13 mouse cellular contexts compared by ENCODE assay signal in genomic region chrX:6047936-6048614, GRCm38 (mm10). TPM values are rescaled to one million over a fixed set of nuclear protein-coding genes. Genes with fewer than 3 reads are reported as not detected.
DNase-seq lines count a peak whose midpoint lies in the region; ATAC-seq and TF ChIP-seq lines count a peak whose summit lies in the region.
"Not testable (repeated sequence)": the region's sequence is repeated elsewhere in the genome, so short reads cannot be mapped to it uniquely, and the experiment has no call there.
"Had no signal": no experiment of that assay in that cellular context is flagged by ENCODE, and none has a peak within 500 bp of the region (broad histone marks: within the 10 kb centered on the region; RNA-seq: fewer than 3 reads in every experiment).

No protein-coding gene starts in this region.

- not testable (repeated sequence) for H3K36me3 ChIP-seq in forebrain, embryonic 14.5 days (ENCODE audit: control insufficient read depth, insufficient read depth, low read length); heart, postnatal 0 days (replicated peaks; ENCODE audit: control insufficient read depth, insufficient read depth, low read length); kidney, adult 2 months (ENCODE audit: control insufficient read depth, insufficient read depth, low read length); limb, embryonic 13.5 days; midbrain, embryonic 14.5 days (ENCODE audit: control insufficient read depth, insufficient read depth, low read length); stomach, embryonic 14.5 days (ENCODE audit: control insufficient read depth, insufficient read depth, low read length)

- 20% methylated on average over 10 of the region's 60 CpGs for WGBS in forebrain, embryonic 14.5 days
- 14% methylated on average over 4 of the region's 60 CpGs for WGBS in heart, postnatal 0 days
- WGBS in kidney, adult 2 months = 0% methylated on average over 3 of the region's 60 CpGs
- 4% methylated on average over 14 of the region's 60 CpGs for WGBS in limb, embryonic 13.5 days
- 36% methylated on average over 3 of the region's 60 CpGs for WGBS in midbrain, embryonic 14.5 days
- 12% methylated on average over 7 of the region's 60 CpGs for WGBS in stomach, embryonic 14.5 days

- not testable (repeated sequence) for TF ChIP-seq EP300 in heart, postnatal 0 days (IDR thresholded peaks at IDR 0.05; ENCODE audit: low read depth)

- H3K4me3 ChIP-seq in forebrain, embryonic 14.5 days (ENCODE audit: low read depth, low read length) = peak overlapping the region; percentile 30
- 0 out of 2 replicates have a peak overlapping the region, but pooled peaks have one; percentile 30 for H3K4me3 ChIP-seq in heart, postnatal 0 days (ENCODE audit: low read depth, low read length)
- H3K4me3 ChIP-seq in kidney, adult 2 months (ENCODE audit: insufficient read depth, low read depth, low read length) = peak overlapping the region; percentile 31; the same call in 1 of the 2 replicates
- peak overlapping the region; percentile 38 for H3K4me3 ChIP-seq in limb, embryonic 13.5 days
- H3K4me3 ChIP-seq in midbrain, embryonic 14.5 days (replicated peaks; ENCODE audit: low read depth, low read length) = peak overlapping the region; percentile 37
- H3K4me3 ChIP-seq in stomach, embryonic 14.5 days (ENCODE audit: low read depth, low read length) = peak overlapping the region; percentile 6; the same call in 1 of the 2 replicates

- H3K4me1 ChIP-seq in forebrain, embryonic 14.5 days (ENCODE audit: control insufficient read depth, insufficient read depth, low read length); heart, postnatal 0 days (ENCODE audit: control insufficient read depth, insufficient read depth); kidney, adult 2 months (ENCODE audit: control insufficient read depth, insufficient read depth, low read length); limb, embryonic 13.5 days; midbrain, embryonic 14.5 days (ENCODE audit: control insufficient read depth, insufficient read depth, low read length); stomach, embryonic 14.5 days (ENCODE audit: control insufficient read depth, insufficient read depth, low read length): not testable (repeated sequence)

- not testable (repeated sequence) for TF ChIP-seq CTCF in heart, postnatal 0 days (IDR thresholded peaks at IDR 0.05; ENCODE audit: low read depth); kidney, adult 2 months (conservative IDR thresholded peaks at IDR 0.05; ENCODE audit: insufficient read depth, insufficient read length, low read depth, low read length)

- peak overlapping the region; percentile 52 for H3K4me2 ChIP-seq in forebrain, embryonic 14.5 days (ENCODE audit: low read length)
- H3K4me2 ChIP-seq in heart, postnatal 0 days (ENCODE audit: low read depth, low read length) = peak overlapping the region; percentile 47
- H3K4me2 ChIP-seq in limb, embryonic 13.5 days (replicated peaks) = peak overlapping the region; percentile 61
- H3K4me2 ChIP-seq in midbrain, embryonic 14.5 days (ENCODE audit: low read length) = peak overlapping the region; percentile 55; the same call in 1 of the 2 replicates
- H3K4me2 ChIP-seq in stomach, embryonic 14.5 days (replicated peaks; ENCODE audit: low read depth, low read length) = peak overlapping the region; percentile 31; the same call in 1 of the 2 replicates

- not testable (repeated sequence) for H3K27ac ChIP-seq in forebrain, embryonic 14.5 days (ENCODE audit: low read depth, low read length); heart, postnatal 0 days (ENCODE audit: low read depth); kidney, adult 2 months (ENCODE audit: insufficient read depth, low read depth, low read length); limb, embryonic 13.5 days; stomach, embryonic 14.5 days (ENCODE audit: low read length)
- H3K27ac ChIP-seq in midbrain, embryonic 14.5 days (replicated peaks; ENCODE audit: low read depth, low read length) = 0 out of 2 replicates have a peak overlapping the region, but pooled peaks have one; percentile 32

- DNase-seq in adrenal gland, adult 2 months = peak; percentile 24
- DNase-seq in cerebellum, postnatal 14 days = peak; percentile 20 to 25
- not testable (repeated sequence) for DNase-seq in forebrain, embryonic 14.5 days (ENCODE audit: low spot score); heart, postnatal 0 days (ENCODE audit: low spot score); kidney, adult 2 months; midbrain, embryonic 14.5 days

- not testable (repeated sequence) for H3K27me3 ChIP-seq in forebrain, embryonic 14.5 days (replicated peaks; ENCODE audit: control insufficient read depth, insufficient read depth, low read length); heart, postnatal 0 days (ENCODE audit: control insufficient read depth, insufficient read depth, low read length); kidney, adult 2 months (replicated peaks; ENCODE audit: control insufficient read depth, insufficient read depth, low read length); limb, embryonic 13.5 days; midbrain, embryonic 14.5 days (ENCODE audit: control insufficient read depth, insufficient read depth, low read length); stomach, embryonic 14.5 days (ENCODE audit: control insufficient read depth, insufficient read depth, low read length)

- peak; percentile 73 for ATAC-seq in forebrain, embryonic 14.5 days
- ATAC-seq in heart, postnatal 0 days (ENCODE audit: insufficient read depth, low read depth) = peak; percentile 51
- ATAC-seq in limb, embryonic 13.5 days (ENCODE audit: low FRiP score, low read depth) = peak; percentile 62; the same call in 1 of the 2 replicates
- peak; percentile 58 for ATAC-seq in midbrain, embryonic 14.5 days (ENCODE audit: low FRiP score, low TSS enrichment)
- peak; percentile 59; the same call in 1 of the 2 replicates for ATAC-seq in stomach, embryonic 14.5 days (ENCODE audit: insufficient number of reproducible peaks, insufficient read depth, low FRiP score, low read depth)

- H3K9me3 ChIP-seq in forebrain, embryonic 14.5 days (replicated peaks; ENCODE audit: control insufficient read depth, low read length); heart, postnatal 0 days (replicated peaks; ENCODE audit: control insufficient read depth, low read length); limb, embryonic 13.5 days; midbrain, embryonic 14.5 days (ENCODE audit: control insufficient read depth, low read length); stomach, embryonic 14.5 days (ENCODE audit: control insufficient read depth, low read depth, low read length): not testable (repeated sequence)

- H3K9ac ChIP-seq in forebrain, embryonic 14.5 days (ENCODE audit: low read length); heart, postnatal 0 days (replicated peaks; ENCODE audit: low read depth, low read length); limb, embryonic 13.5 days; midbrain, embryonic 14.5 days (replicated peaks; ENCODE audit: low read length); stomach, embryonic 14.5 days (replicated peaks; ENCODE audit: low read depth, low read length): not testable (repeated sequence)

- TF ChIP-seq POLR2A in kidney, adult 2 months (IDR thresholded peaks at IDR 0.05; ENCODE audit: low read depth, low read length) = not testable (repeated sequence)

RNA-seq across cellular contexts. Expression of gene Nudt11, which starts 0.8 kb away (rescaled TPM):
- 10 to 100 TPM in 1 of 2 experiments, 1 to 10 TPM in 1; 4.8 to 11.9 TPM for total RNA-seq in adrenal gland, adult 2 months (2021)
- 6.3 and 8.0 TPM in 2 replicates for polyA plus RNA-seq in adrenal gland, adult 2 months (2012; rRNA removed)
- polyA plus RNA-seq in forebrain, embryonic 14.5 days (2014; fragmentation: Nextera tagmentation; extraction: Ambion mirVana) = 21.2 and 24.1 TPM in 2 replicates
- total RNA-seq in heart, postnatal 0 days (2014; rRNA removed; ENCODE audit: low replicate concordance) = 2.1 and 6.4 TPM in 2 replicates
- 1.3 and 1.5 TPM in 2 replicates for polyA plus RNA-seq in heart, postnatal 0 days (2015; fragmentation: Nextera tagmentation; extraction: Ambion mirVana)
- polyA plus RNA-seq in kidney, adult 2 months (2012; rRNA removed) = 0.84 TPM in 2 replicates
- 3.8 and 4.1 TPM in 2 replicates for polyA plus RNA-seq in limb, embryonic 13.5 days (2015; fragmentation: Nextera tagmentation; extraction: Ambion mirVana)
- polyA plus RNA-seq in midbrain, embryonic 14.5 days (2014; fragmentation: Nextera tagmentation; extraction: Ambion mirVana) = 34.4 and 37.2 TPM in 2 replicates
- 4.0 and 4.1 TPM in 2 replicates for polyA plus RNA-seq in stomach, embryonic 14.5 days (2014; fragmentation: Nextera tagmentation; extraction: Ambion mirVana)
- polyA plus RNA-seq: C2C12, myocyte, Patski had no signal

RNA-seq across cellular contexts. Expression of gene AU022751, which starts 35.1 kb away (rescaled TPM):
- total RNA-seq in adrenal gland, adult 2 months (2021) = not detected
- not detected in 2 replicates for polyA plus RNA-seq in adrenal gland, adult 2 months (2012; rRNA removed)
- not detected in 2 replicates for polyA plus RNA-seq in forebrain, embryonic 14.5 days (2014; fragmentation: Nextera tagmentation; extraction: Ambion mirVana)
- not detected in 2 replicates for total RNA-seq in heart, postnatal 0 days (2014; rRNA removed; ENCODE audit: low replicate concordance)
- polyA plus RNA-seq in heart, postnatal 0 days (2015; fragmentation: Nextera tagmentation; extraction: Ambion mirVana) = not detected in 2 replicates
- not detected in 2 replicates for polyA plus RNA-seq in kidney, adult 2 months (2012; rRNA removed)
- not detected in 2 replicates for polyA plus RNA-seq in limb, embryonic 13.5 days (2015; fragmentation: Nextera tagmentation; extraction: Ambion mirVana)
- not detected in 2 replicates for polyA plus RNA-seq in midbrain, embryonic 14.5 days (2014; fragmentation: Nextera tagmentation; extraction: Ambion mirVana)
- not detected in 2 replicates for polyA plus RNA-seq in stomach, embryonic 14.5 days (2014; fragmentation: Nextera tagmentation; extraction: Ambion mirVana)
- total RNA-seq: gastrocnemius, postnatal 4 days had no signal
- polyA plus RNA-seq: C2C12; erythroblast, embryonic 14.5 days; myocyte; Patski had no signal
